Mouse (Mus musculus) lung, adult 2 months (tissue): Measurements from ENCODE around the gene Serpina16. TPM values are rescaled to one million over a fixed set of nuclear protein-coding genes. Genes with fewer than 3 reads are reported as not detected.
"Not testable (repeated sequence)": the region's sequence is repeated elsewhere in the genome, so short reads cannot be mapped to it uniquely, and the experiment has no call there.

Experiments used
- DNase-seq: peaks from one replicate; pipeline ENCODE4 v3.0.0; 2022
- H3K4me1 ChIP-seq: fragments of 200-500 bp; 2 replicates; pipeline ENCODE4 v1.6.1; 2011; ENCODE audit warnings: low read length; ENCODE audit not compliant: control insufficient read depth, insufficient read depth
- H3K4me3 ChIP-seq: fragments of 200-500 bp; replicated peaks from 2 replicates; pipeline ENCODE3; 2011; ENCODE audit warnings: low read depth, mild to moderate bottlenecking, control low read depth, low read length; ENCODE audit errors: extremely low read depth
- CTCF ChIP-seq: fragments of 200-500 bp; IDR thresholded peaks from 2 replicates; pipeline ENCODE4 v1.5.1; 2011; ENCODE audit warnings: mild to moderate bottlenecking, low read length, control low read depth; ENCODE audit not compliant: insufficient read depth
- POLR2A ChIP-seq: fragments of 200-500 bp; IDR thresholded peaks from 2 replicates; pipeline ENCODE4 v1.6.1; 2011; ENCODE audit warnings: low read depth, mild to moderate bottlenecking, control low read depth, low read length, borderline replicate concordance; ENCODE audit errors: extremely low read depth
- WGBS: fragments of 180-500 bp; shearing (Covaris S2); methylation state at CpG from one replicate; pipeline ENCODE4 v1.1.7; 2018; 5-methylcytosine and 5-hydroxymethylcytosine counted together
- polyA plus RNA-seq: library from polyadenylated mRNA; depleted of rRNA; stranded (reverse); fragments of >200 nt; gene quantifications from 2 replicates; pipeline ENCODE4 v1.2.3, GENCODE M21; 2012

Serpina16 gene
- polyA plus RNA-seq, 1 experiment, result not detected

DNA sequence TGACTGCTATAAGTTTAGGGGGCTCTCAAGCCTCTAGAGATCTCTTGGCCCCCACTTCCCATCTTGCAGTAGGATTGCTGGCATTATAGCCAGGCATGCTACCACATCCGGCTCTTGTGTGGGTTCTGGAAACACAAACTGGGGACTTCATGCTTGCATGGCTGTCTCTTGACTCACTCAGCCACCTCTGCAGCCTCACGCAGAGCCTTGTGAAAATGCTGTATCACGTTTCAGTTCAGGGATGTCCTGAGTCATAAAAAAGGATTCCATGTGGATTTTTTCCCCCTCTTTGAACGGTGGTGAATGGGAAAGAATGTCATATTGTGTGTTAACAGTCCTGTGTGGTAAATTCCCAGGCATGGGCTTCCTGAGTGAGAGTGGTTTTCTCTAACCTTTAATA, 7.8 kb upstream of the Serpina16 start:
- Histone ChIP-seq H3K4me1 (no peaks in the 10 kb centered on the region), H3K4me3 (no peak overlapping the region)
- 43% methylated on average over 4 of the region's 4 CpGs for WGBS
- DNase-seq, result no peak
- no peak for TF ChIP-seq POLR2A
- no peak for TF ChIP-seq CTCF

DNA sequence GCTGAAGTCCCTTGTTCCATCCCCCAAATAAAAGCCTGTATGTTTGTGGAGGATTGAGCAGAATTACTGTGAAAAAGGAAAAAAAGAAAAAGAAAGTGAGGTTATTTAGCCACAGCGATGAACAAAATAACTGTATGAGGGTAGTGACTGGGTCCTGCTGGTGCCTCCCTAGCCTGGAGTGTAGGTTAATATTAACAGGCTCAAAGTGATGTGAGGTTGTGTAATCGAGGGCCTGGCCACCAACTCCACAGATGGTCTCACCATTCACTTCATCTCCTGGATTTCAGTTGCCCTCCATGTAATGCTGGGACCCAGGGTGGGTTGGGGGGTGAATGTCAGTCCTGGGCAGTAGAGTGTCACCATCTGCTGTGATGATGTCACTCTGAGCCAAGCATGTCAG, 5.8 kb upstream of the Serpina16 start:
- no peaks in the 10 kb centered on the region for H3K4me1 ChIP-seq
- H3K4me3 ChIP-seq, result no peak overlapping the region
- DNase-seq, result no peak
- 59% methylated on average over 2 of the region's 2 CpGs for WGBS
- TF ChIP-seq POLR2A (no peak), CTCF (no peak)

DNA sequence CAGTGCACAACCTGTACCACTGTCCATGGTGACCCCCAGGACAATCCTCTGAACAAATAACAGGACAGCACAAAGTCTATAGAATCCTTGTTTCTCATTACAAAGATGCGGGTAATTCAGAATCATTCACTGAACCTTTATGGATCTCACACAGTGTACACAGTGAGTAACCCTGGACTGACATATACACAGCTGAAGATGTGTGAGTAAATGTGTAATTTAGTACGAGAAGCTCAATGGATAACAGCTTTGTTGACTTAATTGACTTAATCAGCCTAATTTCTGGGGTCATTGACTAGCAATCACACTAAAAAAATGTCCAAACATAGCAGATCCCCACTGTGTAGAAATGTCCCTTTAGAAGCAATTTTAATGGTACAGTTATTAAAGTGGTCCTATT, 5.2 kb upstream of the Serpina16 start:
- TF ChIP-seq POLR2A, result no peak
- TF ChIP-seq CTCF, result no peak
- DNase-seq, result no peak
- no peaks in the 10 kb centered on the region for H3K4me1 ChIP-seq
- H3K4me3 ChIP-seq, result no peak overlapping the region
- WGBS, result 71% methylated on average over 2 of the region's 2 CpGs

- H3K4me1 ChIP-seq, DNase-seq, H3K4me3 ChIP-seq: not testable (repeated sequence)
- WGBS, result 95% methylated on average over 1 of the region's 1 CpGs
These were observed 3.9 kb upstream of the Serpina16 start for GRCm38 (mm10) chr12:103679853-103680252.

- DNase-seq, result peak; percentile 15
- WGBS, result 46% methylated on average over 2 of the region's 2 CpGs
- Histone ChIP-seq H3K4me3 (no peak overlapping the region), H3K4me1 (0 out of 2 replicates have a peak, but pooled peaks cover 4% of the 10 kb centered on the region)
- TF ChIP-seq POLR2A, result no peak
- TF ChIP-seq CTCF, result no peak
These were observed 2.8 kb downstream of the Serpina16 start for GRCm38 (mm10) chr12:103673179-103673578.

DNA sequence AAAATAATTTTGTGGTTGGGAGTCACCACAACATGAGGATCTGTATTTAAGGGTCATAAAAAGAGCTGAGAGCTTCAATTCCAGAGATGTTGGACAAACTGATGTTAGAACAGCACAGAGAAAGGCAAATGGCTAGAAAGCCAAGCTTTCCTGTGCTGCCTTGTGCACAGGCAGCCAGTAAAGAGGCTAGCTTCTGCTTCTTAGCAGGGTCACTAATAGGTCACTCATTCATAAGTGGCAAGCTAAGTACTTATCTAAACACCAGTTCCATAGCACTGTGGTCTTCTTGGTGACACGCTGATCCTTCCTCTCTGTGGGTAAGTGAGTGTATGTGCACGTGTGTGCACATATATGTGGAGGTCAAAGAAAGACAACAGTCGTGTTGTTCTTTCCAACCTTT, 4.5 kb downstream of the Serpina16 start:
- Histone ChIP-seq H3K4me3 (no peak overlapping the region), H3K4me1 (0 out of 2 replicates have a peak, but pooled peaks cover 4% of the 10 kb centered on the region)
- 54% methylated on average over 3 of the region's 3 CpGs for WGBS
- DNase-seq, result no peak
- TF ChIP-seq CTCF (no peak), POLR2A (no peak)

GRCm38 (mm10) chr12:103670964-103671363, 5.0 kb downstream of the Serpina16 start:
- Histone ChIP-seq H3K4me1 (0 out of 2 replicates have a peak, but pooled peaks cover 4% of the 10 kb centered on the region), H3K4me3 (no peak overlapping the region)
- DNase-seq, result no peak
- no peak for TF ChIP-seq POLR2A
- TF ChIP-seq CTCF, result no peak
- 36% methylated on average over 2 of the region's 2 CpGs for WGBS

- WGBS, result 48% methylated on average over 5 of the region's 5 CpGs
- DNase-seq, result peak; percentile 12
- TF ChIP-seq CTCF (no peak), POLR2A (no peak)
- H3K4me3 ChIP-seq, result no peak overlapping the region
- H3K4me1 ChIP-seq, result 0 out of 2 replicates have a peak, but pooled peaks cover 4% of the 10 kb centered on the region
These were observed 5.6 kb downstream of the Serpina16 start for GRCm38 (mm10) chr12:103670344-103670743.

GRCm38 (mm10) chr12:103665286-103665685, 10.7 kb downstream of the Serpina16 start:
- no peak for DNase-seq
- WGBS, result 77% methylated on average over 3 of the region's 3 CpGs
- Histone ChIP-seq H3K4me1 (0 out of 2 replicates have a peak, but pooled peaks cover under 1% of the 10 kb centered on the region), H3K4me3 (no peak overlapping the region)
- TF ChIP-seq CTCF (no peak), POLR2A (no peak)

DNA sequence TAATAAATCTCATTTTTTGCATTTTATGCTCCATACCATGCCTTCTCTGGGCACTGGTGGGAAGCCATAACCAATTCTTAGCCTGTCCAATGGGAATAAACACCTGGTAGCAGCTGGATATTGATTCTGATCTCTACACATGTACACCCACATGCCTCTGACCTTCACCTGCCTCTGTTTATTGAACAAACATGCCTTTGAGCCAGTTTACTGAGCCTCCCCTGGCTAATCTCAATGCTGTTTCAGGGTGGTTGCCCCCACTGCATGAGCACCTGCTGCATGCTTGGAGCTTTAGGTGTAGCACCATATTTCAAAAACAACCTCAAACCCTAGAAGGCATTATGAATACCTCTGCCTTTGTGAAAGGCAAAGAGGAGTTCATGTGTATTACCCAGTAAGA, 13.9 kb downstream of the Serpina16 start:
- not testable (repeated sequence) for DNase-seq, H3K4me3 ChIP-seq, H3K4me1 ChIP-seq

DNA sequence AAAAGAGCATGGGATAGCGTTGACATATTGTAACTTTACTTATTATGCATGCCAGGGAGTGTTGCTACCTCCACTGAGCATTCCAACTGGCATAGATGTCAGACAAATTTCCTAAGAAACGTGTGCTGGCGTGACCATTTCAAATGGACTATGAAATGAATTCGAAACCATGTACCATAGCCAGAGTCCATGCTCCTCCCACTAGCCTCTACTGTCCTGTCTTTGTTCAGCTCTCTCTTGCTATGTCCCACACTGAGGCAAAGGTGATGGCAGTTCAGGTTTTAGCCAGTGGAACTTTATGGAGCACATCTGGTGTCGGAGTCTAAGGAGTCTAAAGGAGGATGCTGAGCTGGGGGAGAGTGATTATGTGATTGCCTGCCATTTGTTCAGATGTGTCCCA, 15.9 kb downstream of the Serpina16 start:
- Histone ChIP-seq H3K4me1 (no peaks in the 10 kb centered on the region), H3K4me3 (no peak overlapping the region)
- TF ChIP-seq CTCF (no peak), POLR2A (no peak)
- no peak for DNase-seq
- WGBS, result 76% methylated on average over 5 of the region's 5 CpGs
